Mouse (Mus musculus): ENCODE measurements around the gene Slc25a35.

GRCm38 (mm10) chr11:68975601-68976000, 7.7 kb downstream of the Slc25a35 start:
- TF ChIP-seq CTCF (IDR thresholded peaks at IDR 0.05; ENCODE audit: insufficient read depth, low read length), result no peak
- TF ChIP-seq POLR2A (IDR thresholded peaks at IDR 0.05; ENCODE audit: borderline replicate concordance, extremely low read depth, low read depth, low read length), result no peak

All from lung, adult 2 months (tissue).